Comparison of ENCODE assay signal across 12 mouse cellular contexts in the genomic region with DNA sequence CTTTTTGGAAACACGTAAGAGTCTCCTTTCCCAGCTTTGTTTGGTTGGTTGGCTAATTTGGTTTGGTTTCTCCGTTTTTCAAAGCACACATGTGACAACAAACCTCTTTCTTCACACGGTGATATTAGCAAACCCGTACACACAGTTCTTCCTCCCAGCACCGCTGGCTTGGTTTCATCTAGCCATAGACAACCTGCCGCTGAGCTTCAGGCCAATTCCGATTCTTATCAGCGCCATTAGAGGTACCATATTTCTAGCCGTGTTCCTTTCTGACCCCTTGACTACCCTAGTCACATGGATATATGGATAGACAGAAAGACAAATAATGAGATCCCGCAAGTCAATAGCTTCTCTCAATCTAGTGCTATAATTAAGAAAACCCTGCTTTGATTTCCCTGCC.
DNase-seq lines count a peak whose midpoint lies in the region; ATAC-seq and TF ChIP-seq lines count a peak whose summit lies in the region.
"Had no signal": no experiment of that assay in that cellular context is flagged by ENCODE, and none has a peak within 500 bp of the region (broad histone marks: within the 10 kb centered on the region; RNA-seq: fewer than 3 reads in every experiment).

No protein-coding gene starts in this region.

- no peaks in the 10 kb centered on the region for H3K36me3 ChIP-seq in kidney, embryonic 15.5 days
- H3K36me3 ChIP-seq in kidney, adult 2 months (ENCODE audit: control insufficient read depth, insufficient read depth, low read length): no peaks in the 10 kb centered on the region
- H3K36me3 ChIP-seq in forebrain, embryonic 14.5 days (ENCODE audit: control insufficient read depth, insufficient read depth, low read length): no peaks in the 10 kb centered on the region
- no peaks in the 10 kb centered on the region for H3K36me3 ChIP-seq in neural tube, embryonic 14.5 days (ENCODE audit: control insufficient read depth, insufficient read depth, low read length)
- H3K36me3 ChIP-seq: heart, embryonic 12.5 days; liver, embryonic 13.5 days had no signal

- peak overlapping the region; percentile 24 for H3K4me3 ChIP-seq in kidney, embryonic 15.5 days (replicated peaks)
- no peak overlapping the region for H3K4me3 ChIP-seq in kidney, adult 2 months (ENCODE audit: insufficient read depth, low read depth, low read length)
- H3K4me3 ChIP-seq in forebrain, embryonic 14.5 days (ENCODE audit: low read depth, low read length): no peak overlapping the region
- no peak overlapping the region for H3K4me3 ChIP-seq in neural tube, embryonic 14.5 days (ENCODE audit: low read depth, low read length)
- H3K4me3 ChIP-seq: heart, embryonic 12.5 days; liver, embryonic 13.5 days had no signal

- no peaks in the 10 kb centered on the region; the same call in 1 of the 2 replicates for H3K27me3 ChIP-seq in kidney, embryonic 15.5 days
- H3K27me3 ChIP-seq in kidney, adult 2 months (replicated peaks; ENCODE audit: control insufficient read depth, insufficient read depth, low read length): no peaks in the 10 kb centered on the region
- H3K27me3 ChIP-seq in forebrain, embryonic 14.5 days (replicated peaks; ENCODE audit: control insufficient read depth, insufficient read depth, low read length): no peaks in the 10 kb centered on the region
- H3K27me3 ChIP-seq in neural tube, embryonic 14.5 days (ENCODE audit: control insufficient read depth, insufficient read depth, low read length): no peaks in the 10 kb centered on the region
- H3K27me3 ChIP-seq: heart, embryonic 12.5 days; liver, embryonic 13.5 days had no signal

- no peak for TF ChIP-seq CTCF in kidney, adult 2 months (conservative IDR thresholded peaks at IDR 0.05; ENCODE audit: insufficient read depth, insufficient read length, low read depth, low read length)
- TF ChIP-seq CTCF in brain, embryonic 14.5 days (IDR thresholded peaks at IDR 0.05; ENCODE audit: borderline replicate concordance, extremely low read depth, insufficient read depth, insufficient read length): no peak

- peak overlapping the region; percentile 55 for H3K4me2 ChIP-seq in kidney, embryonic 15.5 days
- H3K4me2 ChIP-seq in forebrain, embryonic 14.5 days (ENCODE audit: low read length): peak overlapping the region; percentile 42; the same call in 1 of the 2 replicates
- H3K4me2 ChIP-seq in neural tube, embryonic 14.5 days (ENCODE audit: low read depth, low read length): peak overlapping the region; percentile 45; the same call in 1 of the 2 replicates
- H3K4me2 ChIP-seq: heart, embryonic 12.5 days; liver, embryonic 13.5 days had no signal

- no peak for TF ChIP-seq POLR2A in kidney, adult 2 months (IDR thresholded peaks at IDR 0.05; ENCODE audit: low read depth, low read length)
- no peak for TF ChIP-seq POLR2A in brain, embryonic 14.5 days (IDR thresholded peaks at IDR 0.05; ENCODE audit: borderline replicate concordance, extremely low read depth, insufficient read depth, insufficient read length, poor library complexity, severe bottlenecking)

- no peak overlapping the region for H3K9ac ChIP-seq in kidney, embryonic 15.5 days
- H3K9ac ChIP-seq in forebrain, embryonic 14.5 days (ENCODE audit: low read length): no peak overlapping the region
- no peak overlapping the region for H3K9ac ChIP-seq in neural tube, embryonic 14.5 days (replicated peaks; ENCODE audit: low read depth, low read length)
- H3K9ac ChIP-seq: heart, embryonic 12.5 days; liver, embryonic 13.5 days had no signal

- no peak for ATAC-seq in kidney, embryonic 15.5 days (replicated peaks; ENCODE audit: low FRiP score)
- ATAC-seq in forebrain, embryonic 14.5 days: no peak
- ATAC-seq in neural tube, embryonic 14.5 days (ENCODE audit: low read depth): peak; percentile 17; the same call in 1 of the 2 replicates
- no peak for ATAC-seq in megakaryocyte, adult 5-6 weeks (ENCODE audit: poor library complexity, severe bottlenecking)

- H3K27ac ChIP-seq in kidney, embryonic 15.5 days: no peak overlapping the region
- no peak overlapping the region for H3K27ac ChIP-seq in kidney, adult 2 months (ENCODE audit: insufficient read depth, low read depth, low read length)
- H3K27ac ChIP-seq in forebrain, embryonic 14.5 days (ENCODE audit: low read depth, low read length): no peak overlapping the region
- H3K27ac ChIP-seq in neural tube, embryonic 14.5 days (ENCODE audit: low read depth, low read length): no peak overlapping the region; the same call in 1 of the 2 replicates
- H3K27ac ChIP-seq: liver, embryonic 13.5 days had no signal

- peaks cover 21% of the 10 kb centered on the region for H3K4me1 ChIP-seq in kidney, embryonic 15.5 days
- peaks cover 10% of the 10 kb centered on the region; the same call in 1 of the 2 replicates for H3K4me1 ChIP-seq in kidney, adult 2 months (ENCODE audit: control insufficient read depth, insufficient read depth, low read length)
- H3K4me1 ChIP-seq in forebrain, embryonic 14.5 days (ENCODE audit: control insufficient read depth, insufficient read depth, low read length): peaks cover 16% of the 10 kb centered on the region
- peaks cover 17% of the 10 kb centered on the region for H3K4me1 ChIP-seq in neural tube, embryonic 14.5 days (ENCODE audit: control insufficient read depth, insufficient read depth, low read length)
- H3K4me1 ChIP-seq: liver, embryonic 13.5 days had no signal

- WGBS in kidney, embryonic 15.5 days: 54% methylated on average over 10 of the region's 10 CpGs
- 82% methylated on average over 10 of the region's 10 CpGs for WGBS in kidney, adult 2 months
- WGBS in forebrain, embryonic 14.5 days: 71% methylated on average over 10 of the region's 10 CpGs
- 50% methylated on average over 10 of the region's 10 CpGs for WGBS in neural tube, embryonic 14.5 days

- no peak for DNase-seq in kidney, adult 2 months
- peak; percentile 24 for DNase-seq in brain, embryonic 14.5 days (ENCODE audit: low read depth)
- DNase-seq in forebrain, embryonic 14.5 days (ENCODE audit: low spot score): no peak
- DNase-seq in natural killer cell, adult 2 months (ENCODE audit: low spot score in 2 of 2): no peak
- DNase-seq: gastrocnemius, postnatal 25 days; heart, postnatal 4 days; liver, embryonic 13.5 days; spleen, adult 18-20 months had no signal

- no peaks in the 10 kb centered on the region for H3K9me3 ChIP-seq in kidney, embryonic 15.5 days (replicated peaks)
- no peaks in the 10 kb centered on the region for H3K9me3 ChIP-seq in forebrain, embryonic 14.5 days (replicated peaks; ENCODE audit: control insufficient read depth, low read length)
- H3K9me3 ChIP-seq in neural tube, embryonic 14.5 days (ENCODE audit: control insufficient read depth, low read length): no peaks in the 10 kb centered on the region
- H3K9me3 ChIP-seq: heart, embryonic 12.5 days; liver, embryonic 13.5 days had no signal
